Mouse (Mus musculus) heart, adult 18-20 months (tissue): ENCODE data around the gene Olfr119. TPM values are rescaled to one million over a fixed set of nuclear protein-coding genes. Genes with fewer than 3 reads are reported as not detected.
"Not testable (repeated sequence)": the region's sequence is repeated elsewhere in the genome, so short reads cannot be mapped to it uniquely, and the experiment has no call there.

Experiments used
- DNase-seq, 2 experiments: peaks; one replicate each; pipeline ENCODE4 v3.0.0; 2021 to 2022; ENCODE audit warnings: mixed read lengths in 1 of 2
- long read RNA-seq, 2 experiments: library from polyadenylated mRNA; stranded (forward); transcript quantifications; one replicate each; pipeline ENCODE4 v2.0.0; 2021
- total RNA-seq, 2 experiments: library from RNA; stranded (reverse); gene quantifications; 2 replicates each; pipeline ENCODE4 v1.2.3; 2021

The Olfr119 gene
- total RNA-seq = not detected
- long read RNA-seq, experiment 1 = 0 reads
- long read RNA-seq, experiment 2 = 0 reads

GRCm38 (mm10) chr17:37696264-37696663 lies at the start of gene Olfr119:
Olfr119 (plus strand) TSS chr17:37696564.
- not testable (repeated sequence) for DNase-seq

- no peak for DNase-seq
These were observed 32.7 kb upstream of the Olfr119 start, which contains the start of gene Olfr117 for GRCm38 (mm10) chr17:37663682-37664081. Olfr117 (minus strand) TSS chr17:37663782.

- no peak for DNase-seq
These were observed 29.7 kb upstream of the Olfr119 start, which contains the start of gene Olfr118 for GRCm38 (mm10) chr17:37666688-37667087. Olfr118 (plus strand) TSS chr17:37666988.

DNA sequence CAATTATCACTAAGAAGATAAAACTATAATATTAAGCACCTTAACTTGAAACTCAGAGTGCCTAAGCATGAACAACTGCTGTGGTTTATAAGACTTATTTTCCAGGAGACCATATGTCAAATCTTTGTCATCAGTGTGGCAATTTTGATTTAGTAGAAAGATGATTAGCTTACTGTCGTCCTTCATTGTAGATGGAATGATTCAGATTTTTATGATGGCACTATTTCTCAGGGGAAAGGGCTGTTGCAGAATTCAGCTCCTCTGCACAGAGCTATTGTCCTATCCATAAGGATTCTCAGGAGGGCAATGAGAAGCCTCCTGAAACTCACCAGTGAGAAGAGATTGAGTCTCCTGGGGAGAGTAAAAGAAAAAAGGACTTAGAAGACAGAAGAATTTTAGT lies 25.1 kb downstream of the Olfr119 start, which contains the start of gene Olfr120:
Gene Olfr120, plus strand, starts transcription at position 301 of the 400 bp plus-strand sequence.
- no peak for DNase-seq

- DNase-seq = no peak
These were observed 41.7 kb downstream of the Olfr119 start for GRCm38 (mm10) chr17:37738070-37738469.

Other genes starting within 250 kb of the Olfr119 start
- gene Olfr109, start 237.6 kb upstream of the Olfr119 start, total RNA-seq = not detected
- 1 to 10 TPM in 1 of 2 experiments, not detected in 1; 1.3 TPM for gene H2-M2, start 213.0 kb upstream of the Olfr119 start, total RNA-seq
- gene Olfr110, start 204.1 kb upstream of the Olfr119 start, total RNA-seq = not detected
- gene Olfr111, start 188.5 kb upstream of the Olfr119 start, total RNA-seq = not detected
- gene Olfr112, start 127.1 kb upstream of the Olfr119 start, total RNA-seq = not detected
- gene Olfr113, start 118.9 kb upstream of the Olfr119 start, total RNA-seq = not detected
- not detected for gene Olfr114, start 103.8 kb upstream of the Olfr119 start, total RNA-seq
- gene Olfr115, start 69.5 kb upstream of the Olfr119 start, total RNA-seq = not detected
- gene Olfr116, start 69.4 kb upstream of the Olfr119 start, total RNA-seq = not detected
- gene Olfr117, start 32.8 kb upstream of the Olfr119 start, total RNA-seq = not detected
- not detected for gene Olfr118, start 29.6 kb upstream of the Olfr119 start, total RNA-seq
- not detected for gene Olfr120, start 25.2 kb downstream of the Olfr119 start, total RNA-seq
- gene Olfr121, start 52.3 kb downstream of the Olfr119 start, total RNA-seq = not detected
- not detected for gene Olfr122, start 72.0 kb downstream of the Olfr119 start, total RNA-seq
- gene Olfr123, start 97.0 kb downstream of the Olfr119 start, total RNA-seq = not detected
- gene Olfr124, start 103.3 kb downstream of the Olfr119 start, total RNA-seq = not detected
- not detected for gene Olfr125, start 136.4 kb downstream of the Olfr119 start, total RNA-seq
- not detected for gene Olfr126, start 150.9 kb downstream of the Olfr119 start, total RNA-seq
- gene Olfr127, start 203.9 kb downstream of the Olfr119 start, total RNA-seq = not detected
- gene Olfr128, start 224.0 kb downstream of the Olfr119 start, total RNA-seq = not detected